Mouse (Mus musculus) CD4-positive, CD25-positive, alpha-beta regulatory T cell, adult 4 months (primary cell): Measurements from ENCODE around the gene Vmn1r180. TPM values are rescaled to one million over a fixed set of nuclear protein-coding genes. Genes with fewer than 3 reads are reported as not detected.
"Not testable (repeated sequence)": the region's sequence is repeated elsewhere in the genome, so short reads cannot be mapped to it uniquely, and the experiment has no call there.

Experiments used
- ATAC-seq: one replicate; pipeline ENCODE4 v1.8.0; 2017
- polyA plus RNA-seq, 2 experiments: library from polyadenylated mRNA; unstranded; fragments of 100-300 nt; shearing (Covaris generic); gene quantifications; one replicate each; pipeline ENCODE4 v1.2.1; 2017

Vmn1r180 gene
- not detected for polyA plus RNA-seq

DNA sequence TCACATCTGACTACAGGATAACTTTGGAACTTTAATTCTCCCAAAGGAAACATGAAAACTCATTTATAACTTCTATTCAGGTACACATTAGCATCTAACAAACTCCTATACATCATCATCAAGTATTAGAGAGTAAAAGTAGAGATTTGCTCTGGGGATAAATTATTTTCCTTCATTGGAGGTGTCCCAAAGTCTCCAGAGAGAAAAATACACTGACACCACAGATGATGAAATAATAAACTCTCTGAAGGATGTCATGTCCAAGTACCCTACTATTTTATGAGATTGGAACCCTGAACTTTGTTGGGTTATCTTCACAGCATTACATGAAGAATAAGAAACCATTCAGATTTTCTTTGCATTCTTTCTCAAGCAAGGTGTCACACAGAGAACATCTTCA, at the start of gene Vmn1r180:
Vmn1r180 (plus strand) TSS at position 301 of the 400 bp plus-strand sequence.
- no peak for ATAC-seq

DNA sequence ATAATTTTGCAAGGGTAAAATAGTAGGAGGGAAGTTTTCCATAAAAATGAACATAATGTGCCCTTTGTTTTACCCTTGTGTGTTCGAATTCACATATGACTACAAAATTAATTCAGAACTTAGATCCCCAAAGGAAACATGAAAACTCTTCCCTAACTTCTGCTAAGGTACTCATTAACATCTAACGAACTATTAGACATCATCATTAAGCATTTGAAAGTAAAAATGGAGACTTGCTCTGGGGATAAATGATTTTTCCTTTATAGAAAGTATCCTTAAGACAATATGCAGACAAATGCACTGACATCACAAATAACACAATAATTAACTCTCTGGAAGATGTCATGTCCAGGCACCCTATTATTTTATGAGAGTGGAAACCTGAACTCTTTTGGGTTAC, 23.8 kb upstream of the Vmn1r180 start, which contains the start of gene Vmn1r179:
Vmn1r179 (plus strand) TSS at position 301 of the 400 bp plus-strand sequence.
- ATAC-seq = no peak

DNA sequence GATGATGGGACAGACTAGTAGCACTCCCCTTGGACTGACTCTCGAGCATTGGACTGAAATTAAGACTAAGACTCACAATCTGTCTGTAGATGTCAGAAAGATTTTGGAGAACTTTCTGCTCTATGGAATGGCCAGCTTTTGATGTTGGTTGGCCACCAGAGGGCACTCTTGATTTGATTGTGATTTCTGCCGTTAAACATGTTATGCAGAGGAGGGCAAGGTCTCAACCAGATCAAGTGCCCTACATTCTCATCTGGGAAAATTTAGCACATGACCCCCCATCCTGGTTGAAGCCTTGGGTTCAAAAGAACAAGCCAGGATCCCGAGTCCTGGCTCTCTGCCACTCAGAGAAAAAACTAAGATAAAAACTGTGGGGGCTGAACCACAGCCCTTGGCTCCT, 17.6 kb downstream of the Vmn1r180 start:
- not testable (repeated sequence) for ATAC-seq

DNA sequence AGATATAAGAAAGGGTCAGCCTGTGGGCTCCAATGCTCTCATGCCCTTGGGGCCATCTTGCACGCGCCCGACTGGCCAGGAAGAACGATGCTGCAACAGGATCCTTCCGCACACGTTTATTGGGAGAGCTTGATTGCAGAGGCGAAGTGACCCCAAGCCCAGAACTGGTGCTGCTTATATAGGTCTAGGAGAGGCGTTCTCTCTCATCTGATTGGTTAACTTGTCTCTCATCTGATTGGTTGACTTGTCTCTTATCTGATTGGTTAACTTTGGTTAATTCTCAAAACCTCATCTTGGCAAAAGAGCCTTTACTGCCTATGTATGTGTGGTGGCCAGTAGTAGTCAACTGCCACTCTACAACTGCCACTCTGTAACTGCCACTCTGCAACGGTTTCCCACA, 23.9 kb downstream of the Vmn1r180 start, which contains the start of gene Vmn1r181:
Vmn1r181 (plus strand) TSS at position 301 of the 400 bp plus-strand sequence.
- ATAC-seq = not testable (repeated sequence)

DNA sequence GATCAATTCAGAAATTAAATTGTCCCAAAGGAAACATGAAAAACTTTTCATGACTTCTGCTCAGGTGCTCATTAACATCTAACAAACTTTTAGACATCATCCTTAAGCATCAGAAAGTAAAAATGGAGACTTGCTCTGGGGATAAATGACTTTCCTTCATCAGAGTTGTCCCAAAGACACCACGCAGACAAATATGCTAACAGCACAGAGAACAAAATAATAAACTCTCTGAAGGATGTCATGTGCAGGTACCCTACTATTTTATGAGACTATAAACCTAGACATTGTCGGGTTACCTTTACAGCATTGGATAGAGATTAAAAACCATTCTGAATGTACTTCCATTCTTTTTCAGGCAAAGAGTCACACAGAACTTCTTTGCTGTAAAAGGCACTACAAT, 51.0 kb downstream of the Vmn1r180 start, which contains the start of gene V1rd19:
V1rd19 (plus strand) TSS at position 301 of the 400 bp plus-strand sequence.
- ATAC-seq = no peak

Other genes with a start within 250 kb of the Vmn1r180 start
- under 1 TPM in 1 of 2 experiments, not detected in 1; 0.08 TPM for gene Vmn1r173, start 249.9 kb upstream of the Vmn1r180 start, polyA plus RNA-seq
- gene Vmn1r174, start 198.4 kb upstream of the Vmn1r180 start, polyA plus RNA-seq = not detected
- gene Vmn1r175, start 140.0 kb upstream of the Vmn1r180 start, polyA plus RNA-seq = not detected
- not detected for gene Vmn1r176, start 113.3 kb upstream of the Vmn1r180 start, polyA plus RNA-seq
- not detected for gene Vmn1r177, start 84.2 kb upstream of the Vmn1r180 start, polyA plus RNA-seq
- gene Vmn1r178, start 58.6 kb upstream of the Vmn1r180 start, polyA plus RNA-seq = not detected
- gene Vmn1r179, start 23.7 kb upstream of the Vmn1r180 start, polyA plus RNA-seq = under 1 TPM in 1 of 2 experiments, not detected in 1; 0.12 TPM
- gene Vmn1r181, start 24.0 kb downstream of the Vmn1r180 start, polyA plus RNA-seq = not detected
- gene V1rd19, start 51.1 kb downstream of the Vmn1r180 start, polyA plus RNA-seq = not detected
- gene Vmn1r183, start 102.6 kb downstream of the Vmn1r180 start, polyA plus RNA-seq = under 1 TPM in 1 of 2 experiments, not detected in 1; 0.05 TPM
- gene Zfp180, start 131.3 kb downstream of the Vmn1r180 start, polyA plus RNA-seq = 10 to 100 TPM; 21.5 to 23.8 TPM
- gene Zfp112, start 161.7 kb downstream of the Vmn1r180 start, polyA plus RNA-seq = 1 to 10 TPM; 1.3 to 2.4 TPM
- gene Zfp235, start 183.5 kb downstream of the Vmn1r180 start, polyA plus RNA-seq = 10 to 100 TPM; 13.8 to 21.0 TPM
- 1 to 10 TPM in 1 of 2 experiments, under 1 TPM in 1; 0.73 to 1.8 TPM for gene Zfp114, start 224.4 kb downstream of the Vmn1r180 start, polyA plus RNA-seq